Mouse (Mus musculus): ENCODE measurements around the gene Nrg3. TPM values are rescaled to one million over a fixed set of nuclear protein-coding genes. Genes with fewer than 3 reads are reported as not detected.

Nrg3 gene
- polyA plus RNA-seq, 2 experiments: 0.10 TPM; not detected in 1

GRCm38 (mm10) chr14:38774811-38775210 lies 698.1 kb downstream of the Nrg3 start:
- Histone ChIP-seq H3K9me3 (ENCODE audit: control insufficient read depth, low read length) (no peaks in the 10 kb centered on the region), H3K9ac (ENCODE audit: low read depth, low read length, severe bottlenecking) (no peak overlapping the region), H3K27ac (replicated peaks; ENCODE audit: low read depth, low read length) (no peak overlapping the region), H3K4me1 (ENCODE audit: control insufficient read depth, insufficient read depth, low read length) (no peaks in the 10 kb centered on the region), H3K4me2 (replicated peaks; ENCODE audit: low read depth, low read length, severe bottlenecking) (no peak overlapping the region), H3K27me3 (ENCODE audit: control insufficient read depth, insufficient read depth, low read length) (no peaks in the 10 kb centered on the region), H3K36me3 (ENCODE audit: control insufficient read depth, insufficient read depth, low read length) (no peaks in the 10 kb centered on the region), H3K4me3 (replicated peaks; ENCODE audit: low read length) (no peak overlapping the region)
- WGBS: 61% methylated on average over 1 of the region's 1 CpGs
- TF ChIP-seq POLR2A (IDR thresholded peaks at IDR 0.05; ENCODE audit: borderline replicate concordance, extremely low read depth, insufficient read depth, insufficient read length): no peak
- ATAC-seq (ENCODE audit: low FRiP score, low read depth): no peak
- DNase-seq (ENCODE audit: low spot score): peak; percentile 13

GRCm38 (mm10) chr14:38730465-38730864 lies 742.4 kb downstream of the Nrg3 start:
- Histone ChIP-seq H3K9ac (ENCODE audit: low read depth, low read length, severe bottlenecking) (no peak overlapping the region), H3K36me3 (ENCODE audit: control insufficient read depth, insufficient read depth, low read length) (no peaks in the 10 kb centered on the region), H3K27me3 (ENCODE audit: control insufficient read depth, insufficient read depth, low read length) (no peaks in the 10 kb centered on the region), H3K4me2 (replicated peaks; ENCODE audit: low read depth, low read length, severe bottlenecking) (no peak overlapping the region), H3K9me3 (ENCODE audit: control insufficient read depth, low read length) (no peaks in the 10 kb centered on the region), H3K4me3 (replicated peaks; ENCODE audit: low read length) (no peak overlapping the region), H3K4me1 (ENCODE audit: control insufficient read depth, insufficient read depth, low read length) (no peaks in the 10 kb centered on the region), H3K27ac (replicated peaks; ENCODE audit: low read depth, low read length) (no peak overlapping the region)
- no peak for ATAC-seq (ENCODE audit: low FRiP score, low read depth)
- DNase-seq (ENCODE audit: low spot score): no peak
- TF ChIP-seq POLR2A (IDR thresholded peaks at IDR 0.05; ENCODE audit: borderline replicate concordance, extremely low read depth, insufficient read depth, insufficient read length): no peak

DNA sequence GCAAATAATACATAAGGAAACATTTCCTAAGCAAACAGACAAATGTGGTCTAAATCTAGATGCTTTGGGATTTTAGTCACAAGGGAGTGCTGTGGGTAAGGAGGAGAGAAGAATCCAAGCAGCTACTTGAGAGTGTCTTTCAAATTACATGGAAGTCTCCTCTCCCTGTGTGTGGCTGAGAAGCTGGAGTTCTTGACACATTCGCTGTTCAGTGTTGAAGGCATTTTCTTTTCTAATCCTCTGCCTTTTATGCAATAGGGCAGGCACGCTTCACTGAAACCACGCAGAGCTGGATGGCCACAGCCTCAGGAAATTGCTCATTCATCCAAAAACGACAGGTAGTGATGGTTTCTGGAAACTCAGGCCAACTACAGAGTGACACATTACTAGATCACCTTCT lies 769.0 kb downstream of the Nrg3 start:
- H3K27me3 ChIP-seq (ENCODE audit: control insufficient read depth, insufficient read depth, low read length): no peaks in the 10 kb centered on the region
- no peaks in the 10 kb centered on the region for H3K9me3 ChIP-seq (ENCODE audit: control insufficient read depth, low read length)
- DNase-seq (ENCODE audit: low spot score): no peak
- H3K4me2 ChIP-seq (replicated peaks; ENCODE audit: low read depth, low read length, severe bottlenecking): no peak overlapping the region
- H3K36me3 ChIP-seq (ENCODE audit: control insufficient read depth, insufficient read depth, low read length): no peaks in the 10 kb centered on the region
- WGBS: 57% methylated on average over 4 of the region's 4 CpGs
- no peak overlapping the region for H3K4me3 ChIP-seq (replicated peaks; ENCODE audit: low read length)
- no peak overlapping the region for H3K27ac ChIP-seq (replicated peaks; ENCODE audit: low read depth, low read length)
- H3K4me1 ChIP-seq (ENCODE audit: control insufficient read depth, insufficient read depth, low read length): no peaks in the 10 kb centered on the region
- ATAC-seq (ENCODE audit: low FRiP score, low read depth): no peak
- TF ChIP-seq POLR2A (IDR thresholded peaks at IDR 0.05; ENCODE audit: borderline replicate concordance, extremely low read depth, insufficient read depth, insufficient read length): no peak
- no peak overlapping the region for H3K9ac ChIP-seq (ENCODE audit: low read depth, low read length, severe bottlenecking)

- Histone ChIP-seq H3K9ac (ENCODE audit: low read depth, low read length, severe bottlenecking) (no peak overlapping the region), H3K4me3 (replicated peaks; ENCODE audit: low read length) (no peak overlapping the region), H3K27me3 (ENCODE audit: control insufficient read depth, insufficient read depth, low read length) (no peaks in the 10 kb centered on the region), H3K4me1 (ENCODE audit: control insufficient read depth, insufficient read depth, low read length) (no peaks in the 10 kb centered on the region), H3K36me3 (ENCODE audit: control insufficient read depth, insufficient read depth, low read length) (no peaks in the 10 kb centered on the region), H3K4me2 (replicated peaks; ENCODE audit: low read depth, low read length, severe bottlenecking) (no peak overlapping the region), H3K27ac (replicated peaks; ENCODE audit: low read depth, low read length) (no peak overlapping the region), H3K9me3 (ENCODE audit: control insufficient read depth, low read length) (no peaks in the 10 kb centered on the region)
- DNase-seq (ENCODE audit: low spot score): no peak
- no peak for ATAC-seq (ENCODE audit: low FRiP score, low read depth)
- TF ChIP-seq POLR2A (IDR thresholded peaks at IDR 0.05; ENCODE audit: borderline replicate concordance, extremely low read depth, insufficient read depth, insufficient read length): no peak
- 77% methylated on average over 9 of the region's 9 CpGs for WGBS
Measured at GRCm38 (mm10) chr14:38702596-38703393, 770.1 kb downstream of the Nrg3 start.

DNA sequence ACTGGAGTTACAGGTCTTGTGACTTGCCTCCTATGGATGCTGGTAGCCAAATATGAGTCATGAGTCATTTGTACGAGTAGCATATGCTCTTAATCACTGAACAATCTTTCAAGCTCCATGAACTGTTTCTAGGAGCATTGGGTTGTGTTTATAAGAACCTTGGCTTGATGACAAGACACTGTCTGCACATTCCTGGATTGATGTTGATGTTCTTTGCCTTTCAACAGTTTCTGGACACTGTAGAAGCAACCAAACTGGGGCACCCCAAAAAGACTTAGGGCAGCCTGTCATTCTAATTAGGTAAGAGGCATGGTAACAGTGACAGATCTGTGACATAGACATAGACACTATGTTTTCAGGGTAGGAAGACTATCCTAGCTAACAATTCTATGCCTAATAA lies 771.5 kb downstream of the Nrg3 start:
- no peak for ATAC-seq (ENCODE audit: low FRiP score, low read depth)
- WGBS: 42% methylated on average over 1 of the region's 1 CpGs
- no peak overlapping the region for H3K4me2 ChIP-seq (replicated peaks; ENCODE audit: low read depth, low read length, severe bottlenecking)
- no peaks in the 10 kb centered on the region for H3K9me3 ChIP-seq (ENCODE audit: control insufficient read depth, low read length)
- peak; percentile 31 for DNase-seq (ENCODE audit: low spot score)
- H3K9ac ChIP-seq (ENCODE audit: low read depth, low read length, severe bottlenecking): no peak overlapping the region
- no peaks in the 10 kb centered on the region for H3K36me3 ChIP-seq (ENCODE audit: control insufficient read depth, insufficient read depth, low read length)
- no peaks in the 10 kb centered on the region for H3K27me3 ChIP-seq (ENCODE audit: control insufficient read depth, insufficient read depth, low read length)
- TF ChIP-seq POLR2A (IDR thresholded peaks at IDR 0.05; ENCODE audit: borderline replicate concordance, extremely low read depth, insufficient read depth, insufficient read length): no peak
- no peak overlapping the region for H3K4me3 ChIP-seq (replicated peaks; ENCODE audit: low read length)
- no peaks in the 10 kb centered on the region for H3K4me1 ChIP-seq (ENCODE audit: control insufficient read depth, insufficient read depth, low read length)
- no peak overlapping the region for H3K27ac ChIP-seq (replicated peaks; ENCODE audit: low read depth, low read length)
